Mouse (Mus musculus): ENCODE measurements at regions not wholly inside any gene's neighbourhood (a gene's known extent, or its start where the extent isn't known, plus 50 kb on each side); places are given as distances from the start of the nearest gene placed in this dataset.

- no peak for DNase-seq
Measured at GRCm38 (mm10) chr16:48126797-48127196, 156.7 kb upstream of the Dppa4 start.

GRCm38 (mm10) chr16:48127338-48127737 is 156.2 kb upstream of the Dppa4 start:
- no peak for DNase-seq

DNA sequence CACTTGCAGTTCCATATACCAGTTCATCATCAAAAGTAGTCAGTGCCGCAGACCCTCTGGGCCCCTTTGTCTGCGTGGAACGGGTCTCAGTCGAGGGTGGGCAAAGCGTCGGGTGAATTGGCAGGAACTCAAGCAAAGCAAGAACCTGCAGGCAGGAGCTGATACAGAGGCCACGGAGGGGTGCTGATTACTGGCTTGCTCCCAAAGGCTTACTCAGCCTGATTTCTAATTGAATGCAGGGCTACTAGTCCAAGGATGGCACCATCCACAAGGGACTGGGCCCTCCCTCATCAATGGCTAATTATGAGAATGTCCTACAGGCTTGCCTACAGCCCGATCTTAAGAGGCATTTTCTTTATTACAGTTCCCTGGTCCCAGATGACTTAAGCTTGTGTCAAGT is 128.2 kb upstream of the Dppa4 start:
- no peak for DNase-seq

GRCm38 (mm10) chr16:48190399-48190798 is 93.1 kb upstream of the Dppa4 start:
- DNase-seq = peak; percentile 30 to 40

DNA sequence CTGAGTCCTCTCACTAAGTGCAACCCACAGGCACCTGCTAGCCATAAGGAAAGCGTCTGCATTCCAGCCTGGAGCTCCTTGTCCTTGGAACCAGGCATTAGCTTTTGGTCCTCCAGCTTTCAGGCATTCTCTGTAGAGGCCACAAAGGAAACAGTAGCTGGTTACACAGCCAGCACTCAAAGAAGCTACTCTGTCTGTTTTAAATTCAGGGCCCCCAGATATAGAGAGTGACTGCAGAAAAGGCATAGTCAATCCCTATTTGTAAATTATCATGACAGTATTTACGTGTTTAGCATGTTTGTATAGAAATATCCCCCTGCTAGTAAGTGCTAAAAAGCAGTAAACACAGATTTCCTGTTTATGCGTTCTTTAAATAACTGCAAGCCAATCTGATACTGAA is 91.3 kb upstream of the Dppa4 start:
- no peak for DNase-seq

DNA sequence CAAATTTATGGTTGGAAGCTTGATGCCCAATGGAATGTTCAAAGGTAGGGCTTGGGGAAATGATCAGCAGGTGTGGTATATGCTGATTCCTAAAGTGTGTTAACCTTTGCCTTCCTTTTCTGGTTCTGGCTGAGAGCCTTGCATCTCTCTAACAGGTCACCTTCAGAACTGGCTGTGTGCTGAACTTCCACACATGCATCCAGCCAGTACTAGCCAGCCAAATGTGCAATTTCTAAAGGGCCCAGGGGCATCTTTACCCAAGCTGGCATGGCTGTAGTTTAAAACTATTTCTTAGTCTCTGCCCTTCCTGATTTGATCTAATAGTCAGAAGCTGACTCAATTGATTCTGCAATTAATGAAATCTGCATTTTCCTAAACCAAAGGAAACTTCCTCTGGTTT is 68.6 kb upstream of the Dppa4 start:
- DNase-seq = peak; percentile 53 to 77
